Mouse (Mus musculus): Measurements from ENCODE around the gene Mybbp1a. TPM values are rescaled to one million over a fixed set of nuclear protein-coding genes. Genes with fewer than 3 reads are reported as not detected.

The Mybbp1a gene
- total and polyA plus RNA-seq, 3 experiments: 344 to 3,394 (median 602) TPM

DNA sequence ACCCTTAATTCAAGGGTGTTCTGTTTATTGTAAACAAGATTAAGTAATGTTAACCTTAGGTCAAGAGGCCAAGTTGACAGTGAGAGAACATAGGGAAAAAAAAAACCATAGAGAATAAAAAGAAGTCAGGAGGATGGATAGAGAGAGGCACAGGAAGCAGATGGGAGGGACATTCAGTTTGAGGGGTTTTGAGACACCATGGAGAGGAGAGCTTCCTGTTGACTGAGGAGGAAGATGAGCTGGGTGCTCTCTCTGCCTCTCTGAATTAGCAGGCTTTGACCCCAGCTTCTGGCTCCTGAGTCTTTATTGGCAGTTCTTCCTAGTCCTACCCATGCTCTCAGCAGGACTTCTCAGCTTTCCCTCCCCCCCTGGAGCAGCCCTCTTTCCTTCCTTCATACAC, 16.0 kb upstream of the Mybbp1a start:
- no peaks in the 10 kb centered on the region for H3K27me3 ChIP-seq (ENCODE audit: control insufficient read depth in 1 of 2, insufficient read depth in 2 of 2, low read length in 2 of 2)
- H3K4me3 ChIP-seq (ENCODE audit: control insufficient read depth in 1 of 2, insufficient read depth in 1 of 2, low read depth in 2 of 2, low read length in 2 of 2): peak overlapping the region; percentile 30 to 49; a peak in 3 of 4 replicates
- H3K4me1 ChIP-seq (ENCODE audit: control insufficient read depth in 1 of 2, insufficient read depth in 2 of 2, low read length in 2 of 2): peaks cover 4 to 16% of the 10 kb centered on the region in 2 experiments
- H3K79me2 ChIP-seq (ENCODE audit: control insufficient read depth, insufficient read depth, low read length, poor library complexity): no peaks in the 10 kb centered on the region
- peaks cover 0 to 6% of the 10 kb centered on the region in 2 experiments; a peak in 2 of 4 replicates for H3K36me3 ChIP-seq (ENCODE audit: control insufficient read depth in 1 of 2, insufficient read depth in 2 of 2, low read length in 2 of 2)
- no peak overlapping the region for H3K27ac ChIP-seq (ENCODE audit: control insufficient read depth, low read depth, low read length)
- DNase-seq (ENCODE audit: low read depth, low spot score): peak; percentile 81
- H3K9ac ChIP-seq (ENCODE audit: control insufficient read depth, low read depth, low read length, poor library complexity, severe bottlenecking): peak overlapping the region; percentile 52
- H3K9me3 ChIP-seq (replicated peaks; ENCODE audit: insufficient read depth, low read length): no peaks in the 10 kb centered on the region
- no peak for TF ChIP-seq RCOR1 (IDR thresholded peaks at IDR 0.05; ENCODE audit: low read depth, low read length)
- TF ChIP-seq KAT2A (conservative IDR thresholded peaks at IDR 0.05; ENCODE audit: low read depth, low read length): no peak
- no peak for TF ChIP-seq E2F4 (IDR thresholded peaks at IDR 0.05; ENCODE audit: borderline replicate concordance, low read depth, low read length)
- no peak for TF ChIP-seq MEF2A (IDR thresholded peaks at IDR 0.05; ENCODE audit: extremely low read depth, insufficient replicate concordance, low read depth, low read length, poor library complexity, severe bottlenecking)
- TF ChIP-seq ETS1 (IDR thresholded peaks at IDR 0.05; ENCODE audit: low read depth, low read length): no peak
- TF ChIP-seq MYB (IDR thresholded peaks at IDR 0.05; ENCODE audit: low read depth, low read length): no peak
- TF ChIP-seq ZNF384 (IDR thresholded peaks at IDR 0.05; ENCODE audit: low read depth, low read length): peak; percentile 76
- TF ChIP-seq SMC3 (IDR thresholded peaks at IDR 0.05; ENCODE audit: low read depth, low read length): no peak
- TF ChIP-seq CTCF (IDR thresholded peaks at IDR 0.05 in 2 of 3, conservative IDR thresholded peaks at IDR 0.05 in 1 of 3; ENCODE audit: control insufficient read depth in 1 of 3, insufficient read depth in 1 of 3, low read depth in 2 of 3, low read length in 3 of 3, poor library complexity in 1 of 3, severe bottlenecking in 1 of 3): no peak
- no peak for TF ChIP-seq UBTF (IDR thresholded peaks at IDR 0.05; ENCODE audit: borderline replicate concordance, insufficient read depth, low read depth, low read length)
- TF ChIP-seq GABPA (IDR thresholded peaks at IDR 0.05; ENCODE audit: low read depth, low read length): no peak
- no peak for TF ChIP-seq MXI1 (IDR thresholded peaks at IDR 0.05; ENCODE audit: low read depth, low read length)
- no peak for TF ChIP-seq TCF12 (IDR thresholded peaks at IDR 0.05; ENCODE audit: low read depth, low read length)
- TF ChIP-seq BHLHE40 (IDR thresholded peaks at IDR 0.05; ENCODE audit: borderline replicate concordance, low read depth, low read length): no peak
- TF ChIP-seq MYC (IDR thresholded peaks at IDR 0.05; ENCODE audit: low read depth, low read length): no peak
- no peak for TF ChIP-seq CHD1 (IDR thresholded peaks at IDR 0.05; ENCODE audit: low read depth, low read length)
- TF ChIP-seq MAX (IDR thresholded peaks at IDR 0.05; ENCODE audit: low read length): no peak
- peak; percentile 43; the same call in 1 of the 2 replicates for TF ChIP-seq NELFE (IDR thresholded peaks at IDR 0.05; ENCODE audit: low read depth, low read length)
- no peak for TF ChIP-seq POLR2AphosphoS2 (IDR thresholded peaks at IDR 0.05; ENCODE audit: low read length)
- no peak for TF ChIP-seq USF1 (IDR thresholded peaks at IDR 0.05; ENCODE audit: low read depth, low read length)
- peak; percentile 84 for TF ChIP-seq TBP (IDR thresholded peaks at IDR 0.05; ENCODE audit: low read depth, low read length)
- TF ChIP-seq TAL1 (IDR thresholded peaks at IDR 0.05; ENCODE audit: low read length): no peak
- no peak for TF ChIP-seq JUND (IDR thresholded peaks at IDR 0.05; ENCODE audit: low read depth, low read length)
- peak; percentile 79 for TF ChIP-seq HCFC1 (IDR thresholded peaks at IDR 0.05; ENCODE audit: low read depth, low read length)
- TF ChIP-seq ZKSCAN1 (IDR thresholded peaks at IDR 0.05; ENCODE audit: low read depth, low read length): no peak
- no peak for TF ChIP-seq ZC3H11A (IDR thresholded peaks at IDR 0.05; ENCODE audit: low read depth, low read length)
- no peak for TF ChIP-seq MAZ (IDR thresholded peaks at IDR 0.05; ENCODE audit: low read depth, low read length)
- no peak for TF ChIP-seq ZMIZ1 (IDR thresholded peaks at IDR 0.05; ENCODE audit: low read depth, low read length)
- no peak for TF ChIP-seq CHD2 (IDR thresholded peaks at IDR 0.05; ENCODE audit: low read length)
- TF ChIP-seq NRF1 (IDR thresholded peaks at IDR 0.05; ENCODE audit: insufficient read depth, low read depth, low read length, poor library complexity, severe bottlenecking): no peak
- peak in 1 of 2 experiments; percentile 50; a peak in 2 of 4 replicates for TF ChIP-seq POLR2A (IDR thresholded peaks at IDR 0.05; ENCODE audit: control insufficient read depth in 1 of 2, insufficient read depth in 1 of 2, low read depth in 1 of 2, low read length in 2 of 2, poor library complexity in 1 of 2)
- no peak for TF ChIP-seq SIN3A (IDR thresholded peaks at IDR 0.05; ENCODE audit: low read length)
- TF ChIP-seq USF2 (IDR thresholded peaks at IDR 0.05; ENCODE audit: borderline replicate concordance in 1 of 2, insufficient read depth in 1 of 2, low read depth in 1 of 2, low read length in 2 of 2): no peak
- TF ChIP-seq EP300 (IDR thresholded peaks at IDR 0.05; ENCODE audit: low read depth in 1 of 2, low read length in 2 of 2): no peak
- TF ChIP-seq ELF1 (IDR thresholded peaks at IDR 0.05; ENCODE audit: low read depth, low read length): 0 out of 2 replicates have a peak, but pooled peaks have one; percentile 34
- TF ChIP-seq GATA1 (IDR thresholded peaks at IDR 0.05; ENCODE audit: low read depth, low read length): no peak

Measured in MEL (cell line).